In genomic region chr19:15502315-15502984, GRCm38 (mm10) we compare ENCODE assay signal across 27 mouse cellular contexts.
DNase-seq lines count a peak whose midpoint lies in the region; ATAC-seq lines count a peak whose summit lies in the region.
"Had no signal": no experiment of that assay in that cellular context is flagged by ENCODE, and none has a peak within 500 bp of the region (broad histone marks: within the 10 kb centered on the region; RNA-seq: fewer than 3 reads in every experiment).

No protein-coding gene starts in this region.

- 50% methylated on average over 9 of the region's 9 CpGs for WGBS in midbrain, embryonic 14.5 days
- WGBS in midbrain, embryonic 11.5 days, result 78% methylated on average over 9 of the region's 9 CpGs

- H3K36me3 ChIP-seq in midbrain, embryonic 14.5 days (ENCODE audit: control insufficient read depth, insufficient read depth, low read length), result no peaks in the 10 kb centered on the region
- H3K36me3 ChIP-seq in midbrain, embryonic 11.5 days (ENCODE audit: control insufficient read depth, insufficient read depth, low read length), result no peaks in the 10 kb centered on the region
- H3K36me3 ChIP-seq: embryonic facial prominence, embryonic 13.5 days; heart, embryonic 12.5 days; hindbrain, embryonic 15.5 days; limb, embryonic 10.5 days; liver, embryonic 15.5 days; lung, embryonic 15.5 days; stomach, embryonic 15.5 days had no signal

- no peak overlapping the region for H3K9ac ChIP-seq in midbrain, embryonic 14.5 days (replicated peaks; ENCODE audit: low read length)
- H3K9ac ChIP-seq in midbrain, embryonic 11.5 days (ENCODE audit: low read length), result no peak overlapping the region
- H3K9ac ChIP-seq: embryonic facial prominence, embryonic 13.5 days; heart, embryonic 12.5 days; hindbrain, embryonic 15.5 days; liver, embryonic 15.5 days; lung, embryonic 15.5 days; stomach, embryonic 15.5 days had no signal

- no peaks in the 10 kb centered on the region; the same call in 1 of the 2 replicates for H3K4me1 ChIP-seq in midbrain, embryonic 14.5 days (ENCODE audit: control insufficient read depth, insufficient read depth, low read length)
- no peaks in the 10 kb centered on the region for H3K4me1 ChIP-seq in midbrain, embryonic 11.5 days (ENCODE audit: control insufficient read depth, insufficient read depth, low read length)
- H3K4me1 ChIP-seq: embryonic facial prominence, embryonic 13.5 days; heart, embryonic 12.5 days; hindbrain, embryonic 15.5 days; liver, embryonic 15.5 days; lung, embryonic 15.5 days; stomach, embryonic 15.5 days had no signal

- peak; percentile 11 for DNase-seq in embryo, embryonic 10.5 days (ENCODE audit: low spot score)
- DNase-seq in embryo, embryonic 10 days (ENCODE audit: low spot score), result no peak
- DNase-seq in midbrain, embryonic 14.5 days, result peak; percentile 35
- no peak for DNase-seq in midbrain, embryonic 11.5 days (ENCODE audit: low spot score, missing footprints)
- DNase-seq in hindlimb bud, embryonic 11.5 days (ENCODE audit: extremely low spot score, low read depth, low spot score), result peak; percentile 20
- DNase-seq in left cerebral cortex, postnatal 14 days (ENCODE audit: low spot score in 2 of 2), result no peak
- DNase-seq: adrenal gland, postnatal 14 days; cerebellum, adult 11 months; cerebellum, postnatal 10 days; gastrocnemius, postnatal 14 days; heart, adult 18-20 months; heart, postnatal 10 days; kidney, adult 9 months; kidney, postnatal 14 days; liver; lung, postnatal 4 days; thymus, postnatal 36 days had no signal

- H3K4me3 ChIP-seq in midbrain, embryonic 14.5 days (replicated peaks; ENCODE audit: low read depth, low read length), result no peak overlapping the region
- no peak overlapping the region for H3K4me3 ChIP-seq in midbrain, embryonic 11.5 days (ENCODE audit: low read depth, low read length)
- H3K4me3 ChIP-seq: embryonic facial prominence, embryonic 13.5 days; erythroblast, embryonic 14.5 days; heart, embryonic 12.5 days; hindbrain, embryonic 15.5 days; limb, embryonic 10.5 days; liver, embryonic 15.5 days; lung, embryonic 15.5 days; stomach, embryonic 15.5 days had no signal

- no peak for ATAC-seq in midbrain, embryonic 14.5 days (ENCODE audit: low FRiP score, low TSS enrichment)
- no peak for ATAC-seq in midbrain, embryonic 11.5 days (ENCODE audit: low FRiP score)
- no peak for ATAC-seq in erythroid progenitor cell, adult 5-6 weeks (replicated peaks; ENCODE audit: low FRiP score, poor library complexity, severe bottlenecking)
- ATAC-seq: intestine, embryonic 16.5 days had no signal

- no peak overlapping the region for H3K4me2 ChIP-seq in midbrain, embryonic 14.5 days (ENCODE audit: low read length)
- no peak overlapping the region for H3K4me2 ChIP-seq in midbrain, embryonic 11.5 days
- H3K4me2 ChIP-seq: embryonic facial prominence, embryonic 13.5 days; heart, embryonic 12.5 days; hindbrain, embryonic 15.5 days; liver, embryonic 15.5 days; lung, embryonic 15.5 days; stomach, embryonic 15.5 days had no signal

- intact Hi-C loops in left cerebral cortex, postnatal 14 days (cut with DNase I), result no loop called here

- H3K27me3 ChIP-seq in midbrain, embryonic 14.5 days (ENCODE audit: control insufficient read depth, insufficient read depth, low read length), result no peaks in the 10 kb centered on the region
- no peaks in the 10 kb centered on the region for H3K27me3 ChIP-seq in midbrain, embryonic 11.5 days (ENCODE audit: control insufficient read depth, insufficient read depth, low read length)
- H3K27me3 ChIP-seq: embryonic facial prominence, embryonic 13.5 days; heart, embryonic 12.5 days; hindbrain, embryonic 15.5 days; liver, embryonic 15.5 days; lung, embryonic 15.5 days; stomach, embryonic 15.5 days had no signal

- H3K27ac ChIP-seq in midbrain, embryonic 14.5 days (replicated peaks; ENCODE audit: low read depth, low read length), result no peak overlapping the region
- no peak overlapping the region for H3K27ac ChIP-seq in midbrain, embryonic 11.5 days (ENCODE audit: low read depth, low read length)
- H3K27ac ChIP-seq: embryonic facial prominence, embryonic 13.5 days; hindbrain, embryonic 15.5 days; limb, embryonic 10.5 days; liver, embryonic 15.5 days; lung, embryonic 15.5 days; stomach, embryonic 15.5 days had no signal

- no peaks in the 10 kb centered on the region for H3K9me3 ChIP-seq in midbrain, embryonic 14.5 days (ENCODE audit: control insufficient read depth, low read length)
- no peaks in the 10 kb centered on the region for H3K9me3 ChIP-seq in midbrain, embryonic 11.5 days (ENCODE audit: control insufficient read depth, low read length)
- H3K9me3 ChIP-seq: embryonic facial prominence, embryonic 13.5 days; heart, embryonic 12.5 days; hindbrain, embryonic 15.5 days; limb, embryonic 10.5 days; liver, embryonic 15.5 days; lung, embryonic 15.5 days; stomach, embryonic 15.5 days had no signal

Comparison
In these comparisons a context has a peak if more than half of its experiments do, and no peak if none do; other contexts are left out.
1. DNase-seq: peak in embryo, embryonic 10.5 days (single experiment), midbrain, embryonic 14.5 days (single experiment) and hindlimb bud, embryonic 11.5 days (single experiment); none in embryo, embryonic 10 days (single experiment), midbrain, embryonic 11.5 days (single experiment) and left cerebral cortex, postnatal 14 days (0 of 2).